Mouse (Mus musculus) midbrain, embryonic 12.5 days (tissue): ENCODE measurements around the gene Eif4g1. TPM values are rescaled to one million over a fixed set of nuclear protein-coding genes. Genes with fewer than 3 reads are reported as not detected.

Experiments used
- ATAC-seq: fragments of 200-750 bp; cut with Nextera tagmentation; 2 replicates; pipeline ENCODE4 v1.8.0; 2017; ENCODE audit warnings: low read depth, moderate TSS enrichment, moderate library complexity; ENCODE audit not compliant: low FRiP score
- H3K27ac ChIP-seq: fragments of 300-500 bp; sonication (generic); replicated peaks from 2 replicates; pipeline ENCODE4 v1.5.1; 2016; ENCODE audit warnings: mild to moderate bottlenecking
- H3K27me3 ChIP-seq: fragments of 300-500 bp; sonication (generic); 2 replicates; pipeline ENCODE4 v1.6.1; 2016; ENCODE audit warnings: mild to moderate bottlenecking
- H3K36me3 ChIP-seq: fragments of 300-500 bp; sonication (generic); 2 replicates; pipeline ENCODE4 v1.6.1; 2016
- H3K4me1 ChIP-seq: fragments of 300-500 bp; sonication (generic); 2 replicates; pipeline ENCODE4 v1.6.1; 2016
- H3K4me2 ChIP-seq: fragments of 300-500 bp; sonication (generic); replicated peaks from 2 replicates; pipeline ENCODE4 v1.6.1; 2016; ENCODE audit warnings: mild to moderate bottlenecking, moderate library complexity
- H3K4me3 ChIP-seq: fragments of 300-500 bp; sonication (generic); 2 replicates; pipeline ENCODE4 v1.5.1; 2016; ENCODE audit warnings: mild to moderate bottlenecking
- H3K9ac ChIP-seq: fragments of 300-500 bp; sonication (generic); replicated peaks from 2 replicates; pipeline ENCODE4 v1.6.1; 2016; ENCODE audit warnings: mild to moderate bottlenecking, moderate library complexity
- H3K9me3 ChIP-seq: fragments of 300-500 bp; sonication (generic); 2 replicates; pipeline ENCODE4 v1.6.1; 2016; ENCODE audit warnings: mild to moderate bottlenecking
- WGBS: fragments of 180-500 bp; shearing (Covaris S2); methylation state at CpG from one replicate; pipeline ENCODE4 v1.1.7; 2016; 5-methylcytosine and 5-hydroxymethylcytosine counted together
- polyA plus RNA-seq: library from polyadenylated mRNA; unstranded; fragments of >200 nt; fragmentation: Nextera tagmentation; extraction: Ambion mirVana; gene quantifications from 2 replicates; pipeline ENCODE4 v1.2.1, GENCODE M21; 2016

The Eif4g1 gene
- polyA plus RNA-seq, 1 experiment from 2014 or later = 191 TPM

GRCm38 (mm10) chr16:20673706-20674303 lies 5.7 kb downstream of the Eif4g1 start:
- peaks cover 40% of the 10 kb centered on the region for H3K36me3 ChIP-seq
- 19% methylated on average over 14 of the region's 14 CpGs for WGBS
- H3K9ac ChIP-seq = peak overlapping the region; percentile 97
- no peaks in the 10 kb centered on the region for H3K27me3 ChIP-seq
- no peaks in the 10 kb centered on the region for H3K9me3 ChIP-seq
- peak overlapping the region; percentile 93 for H3K4me3 ChIP-seq
- peak overlapping the region; percentile 90 for H3K4me2 ChIP-seq
- H3K27ac ChIP-seq = peak overlapping the region; percentile 95
- peaks cover 19% of the 10 kb centered on the region for H3K4me1 ChIP-seq
- no peak for ATAC-seq

GRCm38 (mm10) chr16:20675213-20675612 lies 7.1 kb downstream of the Eif4g1 start:
- 0 out of 2 replicates have a peak overlapping the region, but pooled peaks have one; percentile 13 for H3K9ac ChIP-seq
- H3K4me3 ChIP-seq = no peak overlapping the region
- H3K4me2 ChIP-seq = peak overlapping the region; percentile 90; the same call in 1 of the 2 replicates
- peaks cover 54% of the 10 kb centered on the region for H3K36me3 ChIP-seq
- no peak overlapping the region for H3K27ac ChIP-seq
- WGBS = 95% methylated on average over 6 of the region's 6 CpGs
- no peak for ATAC-seq
- peaks cover 19% of the 10 kb centered on the region for H3K4me1 ChIP-seq
- no peaks in the 10 kb centered on the region for H3K27me3 ChIP-seq
- no peaks in the 10 kb centered on the region for H3K9me3 ChIP-seq

GRCm38 (mm10) chr16:20676702-20677101 lies 8.6 kb downstream of the Eif4g1 start:
- Histone ChIP-seq H3K27me3 (no peaks in the 10 kb centered on the region), H3K36me3 (peaks cover 69% of the 10 kb centered on the region), H3K27ac (no peak overlapping the region), H3K9me3 (no peaks in the 10 kb centered on the region), H3K4me1 (peaks cover 19% of the 10 kb centered on the region), H3K9ac (no peak overlapping the region), H3K4me2 (no peak overlapping the region), H3K4me3 (no peak overlapping the region)
- ATAC-seq = no peak
- 89% methylated on average over 4 of the region's 4 CpGs for WGBS

- Histone ChIP-seq H3K9ac (no peak overlapping the region), H3K27ac (no peak overlapping the region), H3K4me1 (peaks cover 19% of the 10 kb centered on the region), H3K27me3 (no peaks in the 10 kb centered on the region), H3K36me3 (peaks cover 76% of the 10 kb centered on the region), H3K9me3 (no peaks in the 10 kb centered on the region), H3K4me2 (no peak overlapping the region), H3K4me3 (no peak overlapping the region)
- 86% methylated on average over 5 of the region's 5 CpGs for WGBS
- ATAC-seq = no peak
Observed at GRCm38 (mm10) chr16:20677380-20677779, 9.3 kb downstream of the Eif4g1 start.

- H3K9me3 ChIP-seq = no peaks in the 10 kb centered on the region
- WGBS = 89% methylated on average over 10 of the region's 10 CpGs
- H3K27me3 ChIP-seq = no peaks in the 10 kb centered on the region
- peaks cover 83% of the 10 kb centered on the region for H3K36me3 ChIP-seq
- H3K4me2 ChIP-seq = no peak overlapping the region
- H3K4me1 ChIP-seq = peaks cover 19% of the 10 kb centered on the region
- ATAC-seq = no peak
- no peak overlapping the region for H3K4me3 ChIP-seq
- no peak overlapping the region for H3K27ac ChIP-seq
- H3K9ac ChIP-seq = no peak overlapping the region
Observed at GRCm38 (mm10) chr16:20677974-20678675, 10.0 kb downstream of the Eif4g1 start.

GRCm38 (mm10) chr16:20690774-20691173 lies 22.7 kb downstream of the Eif4g1 start:
- H3K4me2 ChIP-seq = no peak overlapping the region
- H3K9ac ChIP-seq = no peak overlapping the region
- 91% methylated on average over 3 of the region's 3 CpGs for WGBS
- H3K4me1 ChIP-seq = peaks cover 33% of the 10 kb centered on the region
- peaks cover 61% of the 10 kb centered on the region for H3K36me3 ChIP-seq
- peaks cover 9% of the 10 kb centered on the region; the same call in 1 of the 2 replicates for H3K27me3 ChIP-seq
- no peak for ATAC-seq
- H3K4me3 ChIP-seq = no peak overlapping the region
- no peaks in the 10 kb centered on the region for H3K9me3 ChIP-seq
- no peak overlapping the region for H3K27ac ChIP-seq

GRCm38 (mm10) chr16:20691617-20692016 lies 23.5 kb downstream of the Eif4g1 start:
- peaks cover 53% of the 10 kb centered on the region for H3K36me3 ChIP-seq
- H3K4me1 ChIP-seq = peaks cover 39% of the 10 kb centered on the region
- 94% methylated on average over 1 of the region's 1 CpGs for WGBS
- no peaks in the 10 kb centered on the region for H3K9me3 ChIP-seq
- no peak overlapping the region for H3K9ac ChIP-seq
- ATAC-seq = no peak
- no peak overlapping the region for H3K4me3 ChIP-seq
- H3K27ac ChIP-seq = no peak overlapping the region
- H3K4me2 ChIP-seq = no peak overlapping the region
- H3K27me3 ChIP-seq = peaks cover 9% of the 10 kb centered on the region; the same call in 1 of the 2 replicates

DNA sequence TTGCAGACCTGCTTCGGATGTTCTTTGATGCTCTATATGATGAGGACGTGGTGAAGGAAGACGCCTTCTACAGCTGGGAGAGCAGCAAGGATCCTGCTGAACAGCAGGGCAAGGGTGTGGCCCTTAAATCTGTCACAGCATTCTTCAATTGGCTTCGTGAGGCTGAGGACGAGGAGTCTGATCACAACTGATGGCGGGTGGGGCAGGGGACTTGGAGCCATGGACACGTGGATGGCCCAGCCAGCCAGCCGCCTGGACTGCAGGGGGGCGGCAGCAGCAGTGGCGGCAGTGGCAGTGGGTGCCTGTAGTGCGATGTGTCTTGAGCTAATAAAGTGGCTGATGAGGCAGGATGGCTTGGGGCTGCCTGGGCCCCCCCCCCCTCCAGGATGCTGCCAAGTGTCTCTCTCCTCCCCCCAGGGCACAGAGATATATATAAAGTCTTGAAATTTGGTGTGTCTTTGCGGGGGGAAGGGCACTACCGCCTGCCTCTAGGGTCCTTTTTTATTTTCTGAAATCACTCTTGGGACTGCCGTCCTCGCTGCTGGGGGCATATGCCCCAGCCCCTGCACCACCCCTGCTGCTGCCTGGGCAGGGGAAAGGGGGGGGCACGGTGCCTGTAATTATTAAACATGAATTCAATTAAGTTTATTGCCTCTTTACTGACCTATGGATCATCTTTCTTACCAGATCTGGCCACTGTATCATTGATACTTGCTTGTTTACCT lies 24.3 kb downstream of the Eif4g1 start:
- peaks cover 42% of the 10 kb centered on the region for H3K4me1 ChIP-seq
- 0 out of 2 replicates have a peak overlapping the region, but pooled peaks have one; percentile 34 for H3K9ac ChIP-seq
- H3K27ac ChIP-seq = peak overlapping the region; percentile 90
- WGBS = 42% methylated on average over 14 of the region's 16 CpGs
- H3K4me2 ChIP-seq = peak overlapping the region; percentile 78
- H3K9me3 ChIP-seq = no peaks in the 10 kb centered on the region
- peak overlapping the region; percentile 66; the same call in 1 of the 2 replicates for H3K4me3 ChIP-seq
- ATAC-seq = no peak
- H3K36me3 ChIP-seq = peaks cover 45% of the 10 kb centered on the region
- H3K27me3 ChIP-seq = peaks cover 9% of the 10 kb centered on the region; the same call in 1 of the 2 replicates

- H3K4me3 ChIP-seq = peak within 1 kb of the TSS; percentile 66
- H3K36me3 ChIP-seq = peaks cover 37% of the 10 kb centered on the region
- H3K27ac ChIP-seq = peak within 1 kb of the TSS; percentile 90
- peak within 1 kb of the TSS; percentile 78 for H3K4me2 ChIP-seq
- H3K9ac ChIP-seq = peak within 1 kb of the TSS; percentile 78
- peaks cover 9% of the 10 kb centered on the region; the same call in 1 of the 2 replicates for H3K27me3 ChIP-seq
- H3K4me1 ChIP-seq = peaks cover 42% of the 10 kb centered on the region
- H3K9me3 ChIP-seq = no peaks in the 10 kb centered on the region
- WGBS = under 1% methylated on average over 30 of the region's 37 CpGs
- ATAC-seq = peak; percentile 93
Observed at GRCm38 (mm10) chr16:20693111-20693701, 25.1 kb downstream of the Eif4g1 start, which contains the start of gene Fam131a. Fam131a (plus strand) TSS chr16:20693241.

DNA sequence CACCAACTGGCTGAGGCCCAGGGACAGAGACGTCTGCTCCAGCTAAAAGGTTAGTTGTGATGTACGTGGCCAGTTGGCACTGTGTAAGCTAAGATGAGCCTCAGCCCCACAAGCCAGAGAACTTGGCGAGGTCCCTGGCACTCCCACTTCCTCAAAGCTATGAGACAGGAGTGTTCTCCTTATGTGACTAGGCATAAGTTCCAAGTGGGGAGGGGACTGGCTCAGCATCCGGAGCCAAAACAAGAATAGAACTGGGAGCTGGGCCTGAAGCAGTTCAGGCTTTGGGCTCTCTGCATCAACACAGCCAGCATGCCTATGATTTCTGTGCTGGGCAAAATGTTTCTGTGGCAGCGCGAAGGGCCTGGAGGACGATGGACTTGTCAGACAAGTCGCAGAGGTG lies 26.7 kb downstream of the Eif4g1 start:
- Histone ChIP-seq H3K36me3 (peaks cover 32% of the 10 kb centered on the region), H3K4me1 (peaks cover 43% of the 10 kb centered on the region), H3K27ac (0 out of 2 replicates have a peak overlapping the region, but pooled peaks have one; percentile 3), H3K4me3 (no peak overlapping the region), H3K9ac (no peak overlapping the region), H3K27me3 (peaks cover 9% of the 10 kb centered on the region; the same call in 1 of the 2 replicates), H3K9me3 (no peaks in the 10 kb centered on the region), H3K4me2 (peak overlapping the region; percentile 67; the same call in 1 of the 2 replicates)
- ATAC-seq = no peak
- 77% methylated on average over 8 of the region's 8 CpGs for WGBS

DNA sequence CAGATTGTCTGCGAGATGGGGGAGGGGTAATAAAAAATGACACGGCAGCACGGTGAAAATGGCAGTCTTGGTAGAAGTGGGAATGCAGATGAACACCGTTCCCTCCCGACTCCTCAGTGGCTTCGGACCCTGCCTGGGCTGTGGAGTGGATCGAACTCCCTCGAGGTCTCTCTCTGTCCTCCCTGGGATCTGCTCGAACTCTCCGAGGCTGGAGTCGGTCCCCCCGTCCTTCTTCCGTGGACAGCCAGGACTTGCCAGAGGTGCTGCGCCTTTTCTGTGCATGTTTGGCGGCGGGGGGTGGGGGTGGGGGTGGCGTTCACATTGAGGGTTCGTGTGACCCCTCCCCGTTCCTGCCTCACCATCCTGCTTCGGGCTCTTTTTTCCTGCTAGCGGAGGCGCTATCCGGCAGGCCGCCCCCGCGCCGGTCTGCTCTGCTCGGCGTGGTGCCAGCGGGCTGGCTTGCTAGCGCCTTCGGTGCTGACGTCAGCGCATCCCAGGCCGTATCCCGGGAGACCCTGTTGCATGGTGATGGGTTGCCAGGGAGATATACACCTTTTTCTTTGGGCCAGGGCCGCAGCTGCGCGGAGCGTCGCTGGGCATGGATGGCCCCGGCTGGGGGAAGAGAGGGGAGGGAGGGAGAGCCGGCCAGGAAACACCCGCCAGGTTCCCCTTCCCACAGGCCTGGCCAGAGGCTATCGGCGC lies 27.7 kb downstream of the Eif4g1 start:
- ATAC-seq = peak; percentile 81
- peak overlapping the region; percentile 67 for H3K4me2 ChIP-seq
- H3K27me3 ChIP-seq = peaks cover 9% of the 10 kb centered on the region; the same call in 1 of the 2 replicates
- WGBS = 2% methylated on average over 45 of the region's 46 CpGs
- H3K4me1 ChIP-seq = peaks cover 49% of the 10 kb centered on the region
- no peaks in the 10 kb centered on the region for H3K9me3 ChIP-seq
- peak overlapping the region; percentile 43 for H3K4me3 ChIP-seq
- H3K27ac ChIP-seq = peak overlapping the region; percentile 75
- H3K36me3 ChIP-seq = peaks cover 24% of the 10 kb centered on the region
- H3K9ac ChIP-seq = peak overlapping the region; percentile 52
